ENCODE assay signal across 14 mouse cellular contexts in genomic region chr6:124767536-124767919, GRCm38 (mm10). TPM values are rescaled to one million over a fixed set of nuclear protein-coding genes. Genes with fewer than 3 reads are reported as not detected.
DNase-seq lines count a peak whose midpoint lies in the region; ATAC-seq and TF ChIP-seq lines count a peak whose summit lies in the region.
"Had no signal": no experiment of that assay in that cellular context is flagged by ENCODE, and none has a peak within 500 bp of the region (broad histone marks: within the 10 kb centered on the region; RNA-seq: fewer than 3 reads in every experiment).

No protein-coding gene starts in this region.

- ATAC-seq in heart, embryonic 13.5 days (ENCODE audit: extremely low read depth, insufficient number of reproducible peaks, low FRiP score, low TSS enrichment) = no peak
- no peak for ATAC-seq in forebrain, embryonic 13.5 days
- no peak for ATAC-seq in midbrain, embryonic 11.5 days (ENCODE audit: low FRiP score)
- ATAC-seq in heart, embryonic 11.5 days (replicated peaks; ENCODE audit: insufficient number of reproducible peaks, low FRiP score, low TSS enrichment) = no peak

- H3K4me1 ChIP-seq in heart, embryonic 13.5 days = peaks cover 27% of the 10 kb centered on the region
- peaks cover 7 to 33% of the 10 kb centered on the region in 2 experiments for H3K4me1 ChIP-seq in CH12.LX (ENCODE audit: control insufficient read depth in 1 of 2, insufficient read depth in 2 of 2)
- H3K4me1 ChIP-seq in forebrain, embryonic 13.5 days = peaks cover 25% of the 10 kb centered on the region
- peaks cover 16% of the 10 kb centered on the region for H3K4me1 ChIP-seq in midbrain, embryonic 11.5 days (ENCODE audit: control insufficient read depth, insufficient read depth, low read length)
- H3K4me1 ChIP-seq in heart, embryonic 11.5 days (ENCODE audit: control insufficient read depth, insufficient read depth, low read length) = peaks cover 22% of the 10 kb centered on the region

- no peak for TF ChIP-seq POLR2A in CH12.LX (IDR thresholded peaks at IDR 0.05; ENCODE audit: low read depth, low read length)

- in situ Hi-C loops in CH12.LX (cut with MboI; ENCODE audit: low pct_ligation_motif_present, low pct_unique_long_range_greater_than_20kb, low sequenced_read_pairs) = no loop called here

- no peak for TF ChIP-seq EP300 in CH12.LX (IDR thresholded peaks at IDR 0.05; ENCODE audit: low read length)

- intact Hi-C loops in heart, postnatal 25 days (cut with DNase I) = no loop called here

- no peak for DNase-seq in heart, postnatal 25 days (ENCODE audit: low spot score)
- DNase-seq in CH12.LX (ENCODE audit: extremely low read depth) = no peak
- DNase-seq in midbrain, embryonic 11.5 days (ENCODE audit: low spot score, missing footprints) = no peak
- no peak for DNase-seq in spleen, adult 18-20 months
- DNase-seq in frontal cortex, postnatal 36 days (ENCODE audit: low spot score in 2 of 2) = no peak

- no peaks in the 10 kb centered on the region for H3K36me3 ChIP-seq in heart, embryonic 13.5 days
- peaks cover 26 to 48% of the 10 kb centered on the region in 2 experiments for H3K36me3 ChIP-seq in CH12.LX (replicated peaks in 1 of 2; ENCODE audit: control insufficient read depth in 1 of 2, insufficient read depth in 1 of 2, low read length in 1 of 2)
- H3K36me3 ChIP-seq in forebrain, embryonic 13.5 days (ENCODE audit: poor library complexity, severe bottlenecking) = no peaks in the 10 kb centered on the region
- no peaks in the 10 kb centered on the region for H3K36me3 ChIP-seq in midbrain, embryonic 11.5 days (ENCODE audit: control insufficient read depth, insufficient read depth, low read length)
- no peaks in the 10 kb centered on the region for H3K36me3 ChIP-seq in heart, embryonic 11.5 days (ENCODE audit: control insufficient read depth, insufficient read depth, low read length)

- H3K4me2 ChIP-seq in heart, embryonic 13.5 days = no peak overlapping the region
- peak overlapping the region; percentile 80 for H3K4me2 ChIP-seq in CH12.LX (ENCODE audit: insufficient read depth, low read depth, poor library complexity, severe bottlenecking)
- peak overlapping the region; percentile 76; the same call in 1 of the 2 replicates for H3K4me2 ChIP-seq in forebrain, embryonic 13.5 days
- H3K4me2 ChIP-seq in midbrain, embryonic 11.5 days = no peak overlapping the region
- H3K4me2 ChIP-seq in heart, embryonic 11.5 days = no peak overlapping the region

- WGBS in heart, embryonic 13.5 days = 46% methylated on average over 4 of the region's 4 CpGs
- 22% methylated on average over 4 of the region's 4 CpGs for WGBS in forebrain, embryonic 13.5 days
- WGBS in midbrain, embryonic 11.5 days = 18% methylated on average over 4 of the region's 4 CpGs
- WGBS in heart, embryonic 11.5 days (ENCODE audit: insufficient replicate concordance) = 44% methylated on average over 4 of the region's 4 CpGs

- H3K27ac ChIP-seq in heart, embryonic 13.5 days (replicated peaks) = no peak overlapping the region
- H3K27ac ChIP-seq in CH12.LX (ENCODE audit: insufficient read depth, low read depth) = peak overlapping the region; percentile 34
- no peak overlapping the region; the same call in 1 of the 2 replicates for H3K27ac ChIP-seq in forebrain, embryonic 13.5 days
- H3K27ac ChIP-seq in midbrain, embryonic 11.5 days (ENCODE audit: low read depth, low read length) = no peak overlapping the region
- H3K27ac ChIP-seq in heart, embryonic 11.5 days (ENCODE audit: low read depth, low read length) = no peak overlapping the region

- H3K9ac ChIP-seq in heart, embryonic 13.5 days = 0 out of 2 replicates have a peak overlapping the region, but pooled peaks have one; percentile 24
- H3K9ac ChIP-seq in CH12.LX (ENCODE audit: insufficient read depth, low read depth) = peak overlapping the region; percentile 63
- no peak overlapping the region for H3K9ac ChIP-seq in forebrain, embryonic 13.5 days
- peak overlapping the region; percentile 16; the same call in 1 of the 2 replicates for H3K9ac ChIP-seq in midbrain, embryonic 11.5 days (ENCODE audit: low read length)
- no peak overlapping the region for H3K9ac ChIP-seq in heart, embryonic 11.5 days (ENCODE audit: low read depth, low read length)

- no peak for TF ChIP-seq CTCF in CH12.LX (conservative IDR thresholded peaks at IDR 0.05 in 1 of 2, IDR thresholded peaks at IDR 0.05 in 1 of 2; ENCODE audit: low read depth in 2 of 2, low read length in 2 of 2)

- dilution Hi-C loops in CH12.LX (cut with MboI; ENCODE audit: extremely low pct_ligation_motif_present, extremely low pct_unique_long_range_greater_than_20kb, low sequenced_read_pairs) = no loop called here

- no peak for TF ChIP-seq RAD21 in CH12.LX (IDR thresholded peaks at IDR 0.05; ENCODE audit: low read depth, low read length)

- peaks cover 54% of the 10 kb centered on the region for H3K27me3 ChIP-seq in heart, embryonic 13.5 days (replicated peaks)
- peaks cover 10% of the 10 kb centered on the region for H3K27me3 ChIP-seq in CH12.LX (replicated peaks)
- peaks cover 12% of the 10 kb centered on the region; the same call in 1 of the 2 replicates for H3K27me3 ChIP-seq in forebrain, embryonic 13.5 days
- H3K27me3 ChIP-seq in midbrain, embryonic 11.5 days (ENCODE audit: control insufficient read depth, insufficient read depth, low read length) = peaks cover 10% of the 10 kb centered on the region; the same call in 1 of the 2 replicates
- peaks cover 18% of the 10 kb centered on the region for H3K27me3 ChIP-seq in heart, embryonic 11.5 days (ENCODE audit: control insufficient read depth, insufficient read depth, low read length)

- H3K9me3 ChIP-seq in heart, embryonic 13.5 days = no peaks in the 10 kb centered on the region
- H3K9me3 ChIP-seq in CH12.LX (replicated peaks; ENCODE audit: low read length) = no peaks in the 10 kb centered on the region
- H3K9me3 ChIP-seq in forebrain, embryonic 13.5 days (replicated peaks) = no peaks in the 10 kb centered on the region
- H3K9me3 ChIP-seq in midbrain, embryonic 11.5 days (ENCODE audit: control insufficient read depth, low read length) = no peaks in the 10 kb centered on the region
- no peaks in the 10 kb centered on the region for H3K9me3 ChIP-seq in heart, embryonic 11.5 days (replicated peaks; ENCODE audit: control insufficient read depth, low read length)

- H3K79me2 ChIP-seq in CH12.LX (replicated peaks; ENCODE audit: control insufficient read depth, extremely low read depth, insufficient read depth, poor library complexity, severe bottlenecking) = no peaks in the 10 kb centered on the region

- H3K4me3 ChIP-seq in heart, embryonic 13.5 days = no peak overlapping the region
- H3K4me3 ChIP-seq in CH12.LX (replicated peaks in 1 of 3; ENCODE audit: low read depth in 2 of 3, low read length in 2 of 3, poor library complexity in 1 of 3) = peak overlapping the region; percentile 57 to 98 (median 67)
- H3K4me3 ChIP-seq in forebrain, embryonic 13.5 days = no peak overlapping the region
- H3K4me3 ChIP-seq in midbrain, embryonic 11.5 days (ENCODE audit: low read depth, low read length) = no peak overlapping the region
- no peak overlapping the region for H3K4me3 ChIP-seq in heart, embryonic 11.5 days (ENCODE audit: low read depth, low read length)

RNA-seq across cellular contexts. Expression of gene Eno2, which starts 1.9 kb away (rescaled TPM):
- polyA plus RNA-seq in heart, embryonic 13.5 days (2015; fragmentation: Nextera tagmentation; extraction: Ambion mirVana) = 4.6 and 4.9 TPM in 2 replicates
- total RNA-seq in heart, postnatal 25 days (2021) = 1 to 10 TPM; 1.9 to 3.3 TPM
- total RNA-seq in CH12.LX (2012; rRNA removed) (15.9 and 24.6 TPM in 2 replicates), CH12.LX (2014; rRNA removed) (20.8 and 26.7 TPM in 2 replicates)
- polyA plus RNA-seq in CH12.LX (2012; ENCODE audit: insufficient read length, low read depth) = 23.1 and 23.6 TPM in 2 replicates
- polyA plus RNA-seq in forebrain, embryonic 13.5 days (2015; fragmentation: Nextera tagmentation; extraction: Ambion mirVana) = 15.4 and 19.4 TPM in 2 replicates
- polyA plus RNA-seq in midbrain, embryonic 11.5 days (2014; fragmentation: Nextera tagmentation; extraction: Ambion mirVana) = 4.5 and 6.6 TPM in 2 replicates
- polyA plus RNA-seq in heart, embryonic 11.5 days (2014; fragmentation: Nextera tagmentation; extraction: Ambion mirVana) = 5.3 TPM in 2 replicates
- total RNA-seq: granulocyte monocyte progenitor cell, adult 5-6 weeks; monocyte, adult 5-6 weeks had no signal

RNA-seq across cellular contexts. Expression of gene Atn1, which starts 11.2 kb away (rescaled TPM):
- polyA plus RNA-seq in heart, embryonic 13.5 days (2015; fragmentation: Nextera tagmentation; extraction: Ambion mirVana) = 7.8 and 9.4 TPM in 2 replicates
- total RNA-seq in heart, postnatal 25 days (2021) = 10 to 100 TPM; 37.0 to 39.7 TPM
- total RNA-seq in CH12.LX (2012; rRNA removed) (3.8 and 4.6 TPM in 2 replicates), CH12.LX (2014; rRNA removed) (0.50 and 1.7 TPM in 2 replicates)
- polyA plus RNA-seq in CH12.LX (2012; ENCODE audit: insufficient read length, low read depth) = 27.0 and 35.1 TPM in 2 replicates
- 17.7 and 19.8 TPM in 2 replicates for polyA plus RNA-seq in forebrain, embryonic 13.5 days (2015; fragmentation: Nextera tagmentation; extraction: Ambion mirVana)
- 8.2 and 8.4 TPM in 2 replicates for polyA plus RNA-seq in midbrain, embryonic 11.5 days (2014; fragmentation: Nextera tagmentation; extraction: Ambion mirVana)
- 7.4 and 9.5 TPM in 2 replicates for polyA plus RNA-seq in heart, embryonic 11.5 days (2014; fragmentation: Nextera tagmentation; extraction: Ambion mirVana)

RNA-seq across cellular contexts. Expression of gene Gm45234, which starts 11.7 kb away (rescaled TPM):
- not detected in 2 replicates for polyA plus RNA-seq in heart, embryonic 13.5 days (2015; fragmentation: Nextera tagmentation; extraction: Ambion mirVana)
- 1 to 10 TPM in 1 of 2 experiments, not detected in 1; 3.8 TPM for total RNA-seq in heart, postnatal 25 days (2021)
- total RNA-seq in CH12.LX (2012; rRNA removed) (not detected in 2 replicates), CH12.LX (2014; rRNA removed) (not detected in 2 replicates)
- polyA plus RNA-seq in CH12.LX (2012; ENCODE audit: insufficient read length, low read depth) = not detected in 2 replicates
- polyA plus RNA-seq in forebrain, embryonic 13.5 days (2015; fragmentation: Nextera tagmentation; extraction: Ambion mirVana) = not detected in 2 replicates
- polyA plus RNA-seq in midbrain, embryonic 11.5 days (2014; fragmentation: Nextera tagmentation; extraction: Ambion mirVana) = not detected in 2 replicates
- polyA plus RNA-seq in heart, embryonic 11.5 days (2014; fragmentation: Nextera tagmentation; extraction: Ambion mirVana) = not detected in 2 replicates
- total RNA-seq: granulocyte monocyte progenitor cell, adult 5-6 weeks; liver, adult 2 months had no signal
- polyA plus RNA-seq: embryonic facial prominence, embryonic 11.5 days; large intestine, adult 2 months; liver, adult 2 months; thymus, postnatal 0 days had no signal

RNA-seq across cellular contexts. Expression of gene Lrrc23, which starts 12.0 kb away (rescaled TPM):
- 0.09 TPM in 1 of 2 replicates, not detected in the other for polyA plus RNA-seq in heart, embryonic 13.5 days (2015; fragmentation: Nextera tagmentation; extraction: Ambion mirVana)
- total RNA-seq in heart, postnatal 25 days (2021) = not detected
- total RNA-seq in CH12.LX (2012; rRNA removed) (not detected in 2 replicates), CH12.LX (2014; rRNA removed) (not detected in 2 replicates)
- 0.20 TPM in 1 of 2 replicates, not detected in the other for polyA plus RNA-seq in CH12.LX (2012; ENCODE audit: insufficient read length, low read depth)
- 3.6 and 5.9 TPM in 2 replicates for polyA plus RNA-seq in forebrain, embryonic 13.5 days (2015; fragmentation: Nextera tagmentation; extraction: Ambion mirVana)
- polyA plus RNA-seq in midbrain, embryonic 11.5 days (2014; fragmentation: Nextera tagmentation; extraction: Ambion mirVana) = 1.1 and 1.8 TPM in 2 replicates
- polyA plus RNA-seq in heart, embryonic 11.5 days (2014; fragmentation: Nextera tagmentation; extraction: Ambion mirVana) = not detected in 2 replicates
- total RNA-seq: liver, adult 2 months; monocyte, adult 5-6 weeks had no signal
- polyA plus RNA-seq: liver, adult 2 months had no signal

RNA-seq across cellular contexts. Expression of gene Grcc10, which starts 26.4 kb away (rescaled TPM):
- 364 and 411 TPM in 2 replicates for polyA plus RNA-seq in heart, embryonic 13.5 days (2015; fragmentation: Nextera tagmentation; extraction: Ambion mirVana)
- 100 to 1,000 TPM; 274 to 277 TPM for total RNA-seq in heart, postnatal 25 days (2021)
- 146 and 197 TPM in 2 replicates for total RNA-seq in CH12.LX (2012; rRNA removed)
- total RNA-seq in CH12.LX (2014; rRNA removed) = 59.3 and 64.3 TPM in 2 replicates
- polyA plus RNA-seq in CH12.LX (2012; ENCODE audit: insufficient read length, low read depth) = 88.4 and 93.7 TPM in 2 replicates
- 675 and 699 TPM in 2 replicates for polyA plus RNA-seq in forebrain, embryonic 13.5 days (2015; fragmentation: Nextera tagmentation; extraction: Ambion mirVana)
- polyA plus RNA-seq in midbrain, embryonic 11.5 days (2014; fragmentation: Nextera tagmentation; extraction: Ambion mirVana) = 532 and 550 TPM in 2 replicates
- 352 and 380 TPM in 2 replicates for polyA plus RNA-seq in heart, embryonic 11.5 days (2014; fragmentation: Nextera tagmentation; extraction: Ambion mirVana)

Comparison
In these comparisons a context has a peak if more than half of its experiments do, and no peak if none do; other contexts are left out.
1. H3K9ac ChIP-seq: peak in heart, embryonic 13.5 days (single experiment), CH12.LX (single experiment) and midbrain, embryonic 11.5 days (single experiment); none in forebrain, embryonic 13.5 days (single experiment) and heart, embryonic 11.5 days (single experiment).
2. H3K4me2 ChIP-seq: peak in CH12.LX (single experiment) and forebrain, embryonic 13.5 days (single experiment); none in heart, embryonic 13.5 days (single experiment), midbrain, embryonic 11.5 days (single experiment) and heart, embryonic 11.5 days (single experiment).
3. H3K4me3 ChIP-seq: peak in CH12.LX (3 of 3); none in heart, embryonic 13.5 days (single experiment), forebrain, embryonic 13.5 days (single experiment), midbrain, embryonic 11.5 days (single experiment) and heart, embryonic 11.5 days (single experiment).